Mouse (Mus musculus) layer of hippocampus, adult 8-10 months (tissue): ENCODE results near the gene Olfr221. TPM values are rescaled to one million over a fixed set of nuclear protein-coding genes. Genes with fewer than 3 reads are reported as not detected.

Source experiments
- DNase-seq, 2 experiments: peaks; one replicate each; pipeline ENCODE4 v3.0.0; 2022; ENCODE audit warnings: low spot score in 2 of 2
- total RNA-seq, 4 experiments: library from RNA; stranded (reverse); gene quantifications; 2 replicates each; pipeline ENCODE4 v1.2.4; 2022

Olfr221 gene
- total RNA-seq, 4 experiments from 2014 or later, result not detected

GRCm38 (mm10) chr14:52019590-52020340 lies 22.5 kb downstream of the Olfr221 start:
- DNase-seq, result peak; percentile 97 to 98

- DNase-seq, result no peak
Measured at GRCm38 (mm10) chr14:52019051-52019589, 23.1 kb downstream of the Olfr221 start.

GRCm38 (mm10) chr14:52018248-52019050 lies 23.8 kb downstream of the Olfr221 start:
- DNase-seq, result no peak

GRCm38 (mm10) chr14:52017662-52018061 lies 24.6 kb downstream of the Olfr221 start:
- no peak for DNase-seq

- no peak for DNase-seq
Measured at GRCm38 (mm10) chr14:52016625-52017405, 25.4 kb downstream of the Olfr221 start.

- no peak for DNase-seq
Measured at GRCm38 (mm10) chr14:52015445-52016100, 26.7 kb downstream of the Olfr221 start, which contains the start of gene Tmem253. Gene Tmem253, plus strand, starts transcription at chr14:52015658.

- no peak for DNase-seq
Measured at GRCm38 (mm10) chr14:52014761-52015311, 27.4 kb downstream of the Olfr221 start.

- DNase-seq, result no peak
Measured at GRCm38 (mm10) chr14:52014271-52014760, 27.9 kb downstream of the Olfr221 start.

GRCm38 (mm10) chr14:52013771-52014219 lies 28.5 kb downstream of the Olfr221 start:
- no peak for DNase-seq

GRCm38 (mm10) chr14:52013021-52013610 lies 29.1 kb downstream of the Olfr221 start:
- DNase-seq, result no peak

- no peak for DNase-seq
Measured at GRCm38 (mm10) chr14:52012553-52012952, 29.7 kb downstream of the Olfr221 start.

- DNase-seq, result no peak
Measured at GRCm38 (mm10) chr14:52012085-52012484, 30.2 kb downstream of the Olfr221 start.

- DNase-seq, result no peak
Measured at GRCm38 (mm10) chr14:52011683-52012082, 30.6 kb downstream of the Olfr221 start.

- DNase-seq, result no peak
Measured at GRCm38 (mm10) chr14:52010446-52011111, 31.7 kb downstream of the Olfr221 start.

- DNase-seq, result no peak
Measured at GRCm38 (mm10) chr14:52009841-52010240, 32.4 kb downstream of the Olfr221 start.

GRCm38 (mm10) chr14:52009361-52009760 lies 32.9 kb downstream of the Olfr221 start:
- no peak for DNase-seq

- peak; percentile 84 to 93 for DNase-seq
Measured at GRCm38 (mm10) chr14:52008321-52009203, 33.7 kb downstream of the Olfr221 start.

- no peak for DNase-seq
Measured at GRCm38 (mm10) chr14:52006771-52007170, 35.5 kb downstream of the Olfr221 start.
